Mouse (Mus musculus) retina, postnatal 1 day (tissue): ENCODE data around the gene Guk1.
A peak's percentile ranks its signal among the peaks of the same experiment; 100 is the strongest.

Experiments
- DNase-seq: peaks from one replicate; pipeline ENCODE4 v3.0.0-alpha.2; 2012

Guk1 gene

GRCm38 (mm10) chr11:59162443-59163254, 29.4 kb downstream of the Guk1 start:
- no peak for DNase-seq

GRCm38 (mm10) chr11:59161398-59161797, 30.6 kb downstream of the Guk1 start:
- DNase-seq = no peak

GRCm38 (mm10) chr11:59159558-59159957, 32.5 kb downstream of the Guk1 start:
- no peak for DNase-seq

GRCm38 (mm10) chr11:59159099-59159498, 32.9 kb downstream of the Guk1 start:
- no peak for DNase-seq

GRCm38 (mm10) chr11:59155900-59156299, 36.1 kb downstream of the Guk1 start:
- no peak for DNase-seq

GRCm38 (mm10) chr11:59154220-59154619, 37.8 kb downstream of the Guk1 start:
- DNase-seq = no peak

GRCm38 (mm10) chr11:59151729-59152128, 40.3 kb downstream of the Guk1 start:
- no peak for DNase-seq

GRCm38 (mm10) chr11:59149302-59149701, 42.7 kb downstream of the Guk1 start:
- no peak for DNase-seq

- DNase-seq = no peak
Measured at GRCm38 (mm10) chr11:59142962-59143361, 49.0 kb downstream of the Guk1 start.

GRCm38 (mm10) chr11:59141772-59142370, 50.1 kb downstream of the Guk1 start:
- peak; percentile 59 for DNase-seq

GRCm38 (mm10) chr11:59138537-59139486, 53.2 kb downstream of the Guk1 start:
- DNase-seq = no peak

- DNase-seq = peak; percentile 29
Measured at GRCm38 (mm10) chr11:59136994-59137706, 54.9 kb downstream of the Guk1 start.

- DNase-seq = peak; percentile 32
Measured at GRCm38 (mm10) chr11:59135904-59136452, 56.0 kb downstream of the Guk1 start, which contains the start of gene Obscn. Gene Obscn (minus strand): TSS chr11:59136402.

- DNase-seq = no peak
Measured at GRCm38 (mm10) chr11:59135051-59135820, 56.8 kb downstream of the Guk1 start.

- DNase-seq = peak; percentile 30
Measured at GRCm38 (mm10) chr11:59134373-59134997, 57.5 kb downstream of the Guk1 start.
